Mouse (Mus musculus) adrenal gland, adult 18-20 months (tissue): ENCODE measurements around the gene Dmpk. TPM values are rescaled to one million over a fixed set of nuclear protein-coding genes. Genes with fewer than 3 reads are reported as not detected.
"Not testable (repeated sequence)": the region's sequence is repeated elsewhere in the genome, so short reads cannot be mapped to it uniquely, and the experiment has no call there.

Experiments
- DNase-seq, 2 experiments: peaks; one replicate each; pipeline ENCODE4 v3.0.0; 2021 to 2022; ENCODE audit warnings: low spot score in 2 of 2
- long read RNA-seq, 2 experiments: library from polyadenylated mRNA; stranded (forward); transcript quantifications; one replicate each; pipeline ENCODE4 v2.0.0; 2021
- total RNA-seq, 2 experiments: library from RNA; stranded (reverse); gene quantifications; 1 replicate in 1 of 2; 2 replicates in 1 of 2; pipeline ENCODE4 v1.2.3; 2021

Gene Dmpk
- 100 to 1,000 TPM; 127 to 137 TPM for total RNA-seq
- long read RNA-seq, experiment 1, transcript Dmpk-201 (15 exons, 2,761 nt): major isoform, 36 of 139 reads
- long read RNA-seq, experiment 1, partial matches to known transcripts: 7 of 139 reads
- long read RNA-seq, experiment 1, other reads (novel, unspliced or antisense): 88 of 139 reads
- long read RNA-seq, experiment 2, transcript Dmpk-201 (15 exons, 2,761 nt): major isoform, 38 of 169 reads
- long read RNA-seq, experiment 2, transcript Dmpk-202 (13 exons, 2,588 nt): minor isoform, 6 of 169 reads
- long read RNA-seq, experiment 2, partial matches to known transcripts: 11 of 169 reads
- long read RNA-seq, experiment 2, other reads (novel, unspliced or antisense): 109 of 169 reads

- DNase-seq: peak; percentile 65 to 68
Observed at GRCm38 (mm10) chr7:19083701-19084100, at the start of gene Dmpk. TSS of gene Dmpk (plus strand) at chr7:19083849.

- no peak for DNase-seq
Observed at GRCm38 (mm10) chr7:19044616-19045015, 39.0 kb upstream of the Dmpk start.

- DNase-seq: peak; percentile 37 to 43
Observed at GRCm38 (mm10) chr7:19046286-19047069, 37.2 kb upstream of the Dmpk start.

- no peak for DNase-seq
Observed at GRCm38 (mm10) chr7:19048006-19048527, 35.6 kb upstream of the Dmpk start.

GRCm38 (mm10) chr7:19049252-19049651 is 34.4 kb upstream of the Dmpk start:
- no peak for DNase-seq

GRCm38 (mm10) chr7:19050172-19050571 is 33.5 kb upstream of the Dmpk start:
- no peak for DNase-seq

- DNase-seq: no peak
Observed at GRCm38 (mm10) chr7:19051161-19051560, 32.5 kb upstream of the Dmpk start.

- DNase-seq: no peak
Observed at GRCm38 (mm10) chr7:19052345-19053135, 31.1 kb upstream of the Dmpk start.

GRCm38 (mm10) chr7:19053136-19053532 is 30.5 kb upstream of the Dmpk start:
- DNase-seq: no peak

- DNase-seq: no peak
Observed at GRCm38 (mm10) chr7:19054047-19054776, 29.4 kb upstream of the Dmpk start, which contains the start of gene Rsph6a. TSS of gene Rsph6a (plus strand) at chr7:19054690.

- no peak for DNase-seq
Observed at GRCm38 (mm10) chr7:19054777-19055076, 28.9 kb upstream of the Dmpk start.

- no peak for DNase-seq
Observed at GRCm38 (mm10) chr7:19055108-19055507, 28.5 kb upstream of the Dmpk start.

GRCm38 (mm10) chr7:19057405-19057804 is 26.2 kb upstream of the Dmpk start:
- DNase-seq: no peak

- DNase-seq: no peak
Observed at GRCm38 (mm10) chr7:19065896-19066295, 17.8 kb upstream of the Dmpk start.

- no peak for DNase-seq
Observed at GRCm38 (mm10) chr7:19067063-19067462, 16.6 kb upstream of the Dmpk start.

- no peak for DNase-seq
Observed at GRCm38 (mm10) chr7:19067935-19068334, 15.7 kb upstream of the Dmpk start.

GRCm38 (mm10) chr7:19068707-19069106 is 14.9 kb upstream of the Dmpk start:
- DNase-seq: peak; percentile 76 to 78

- DNase-seq: peak in 1 of 2 experiments; percentile 32
Observed at GRCm38 (mm10) chr7:19069500-19069899, 14.1 kb upstream of the Dmpk start.

- not testable (repeated sequence) for DNase-seq
Observed at GRCm38 (mm10) chr7:19071024-19071423, 12.6 kb upstream of the Dmpk start.

GRCm38 (mm10) chr7:19073504-19073903 is 10.1 kb upstream of the Dmpk start:
- peak in 1 of 2 experiments; percentile 54 for DNase-seq

- DNase-seq: no peak
Observed at GRCm38 (mm10) chr7:19074494-19074893, 9.2 kb upstream of the Dmpk start.
